Mouse (Mus musculus): Measurements from ENCODE around the gene Ifnk. TPM values are rescaled to one million over a fixed set of nuclear protein-coding genes. Genes with fewer than 3 reads are reported as not detected.

Ifnk gene
- not detected for total RNA-seq (2021)
- long read RNA-seq, experiment 1: 0 reads
- long read RNA-seq, experiment 2: 0 reads

- no peak for DNase-seq (ENCODE audit: low spot score in 2 of 2)
Observed at GRCm38 (mm10) chr4:35151756-35152155, at the start of gene Ifnk. TSS of gene Ifnk (plus strand) at chr4:35152056.

- DNase-seq (ENCODE audit: low spot score in 2 of 2): no peak
Observed at GRCm38 (mm10) chr4:35105115-35105773, 46.6 kb upstream of the Ifnk start.

GRCm38 (mm10) chr4:35112452-35112851 lies 39.4 kb upstream of the Ifnk start:
- DNase-seq (ENCODE audit: low spot score in 2 of 2): no peak

GRCm38 (mm10) chr4:35113516-35114248 lies 38.2 kb upstream of the Ifnk start:
- DNase-seq (ENCODE audit: low spot score in 2 of 2): no peak

- DNase-seq (ENCODE audit: low spot score in 2 of 2): no peak
Observed at GRCm38 (mm10) chr4:35114950-35115349, 36.9 kb upstream of the Ifnk start.

GRCm38 (mm10) chr4:35115933-35116332 lies 35.9 kb upstream of the Ifnk start:
- no peak for DNase-seq (ENCODE audit: low spot score in 2 of 2)

- no peak for DNase-seq (ENCODE audit: low spot score in 2 of 2)
Observed at GRCm38 (mm10) chr4:35117144-35117543, 34.7 kb upstream of the Ifnk start.

- DNase-seq (ENCODE audit: low spot score in 2 of 2): no peak
Observed at GRCm38 (mm10) chr4:35118851-35119250, 33.0 kb upstream of the Ifnk start.

GRCm38 (mm10) chr4:35120159-35120558 lies 31.7 kb upstream of the Ifnk start:
- no peak for DNase-seq (ENCODE audit: low spot score in 2 of 2)

- no peak for DNase-seq (ENCODE audit: low spot score in 2 of 2)
Observed at GRCm38 (mm10) chr4:35120575-35120974, 31.3 kb upstream of the Ifnk start.

- peak in 1 of 2 experiments; percentile 12 for DNase-seq (ENCODE audit: low spot score in 2 of 2)
Observed at GRCm38 (mm10) chr4:35121060-35121459, 30.8 kb upstream of the Ifnk start.

- DNase-seq (ENCODE audit: low spot score in 2 of 2): no peak
Observed at GRCm38 (mm10) chr4:35123087-35123486, 28.8 kb upstream of the Ifnk start.

- no peak for DNase-seq (ENCODE audit: low spot score in 2 of 2)
Observed at GRCm38 (mm10) chr4:35124027-35124426, 27.8 kb upstream of the Ifnk start.

- no peak for DNase-seq (ENCODE audit: low spot score in 2 of 2)
Observed at GRCm38 (mm10) chr4:35125299-35125777, 26.5 kb upstream of the Ifnk start.

GRCm38 (mm10) chr4:35126776-35127175 lies 25.1 kb upstream of the Ifnk start:
- DNase-seq (ENCODE audit: low spot score in 2 of 2): no peak

GRCm38 (mm10) chr4:35127759-35128158 lies 24.1 kb upstream of the Ifnk start:
- DNase-seq (ENCODE audit: low spot score in 2 of 2): no peak

- DNase-seq (ENCODE audit: low spot score in 2 of 2): no peak
Observed at GRCm38 (mm10) chr4:35130411-35130948, 21.4 kb upstream of the Ifnk start.

GRCm38 (mm10) chr4:35131592-35131991 lies 20.3 kb upstream of the Ifnk start:
- DNase-seq (ENCODE audit: low spot score in 2 of 2): no peak

- no peak for DNase-seq (ENCODE audit: low spot score in 2 of 2)
Observed at GRCm38 (mm10) chr4:35133411-35133810, 18.4 kb upstream of the Ifnk start.

GRCm38 (mm10) chr4:35134846-35135611 lies 16.8 kb upstream of the Ifnk start:
- no peak for DNase-seq (ENCODE audit: low spot score in 2 of 2)

GRCm38 (mm10) chr4:35135806-35136205 lies 16.1 kb upstream of the Ifnk start:
- no peak for DNase-seq (ENCODE audit: low spot score in 2 of 2)

All from left cerebral cortex, adult 18-20 months (tissue).